Mouse (Mus musculus) brain, embryonic 14.5 days (tissue): ENCODE data around the gene Ceacam9. TPM values are rescaled to one million over a fixed set of nuclear protein-coding genes. Genes with fewer than 3 reads are reported as not detected.
"Not testable (repeated sequence)": the region's sequence is repeated elsewhere in the genome, so short reads cannot be mapped to it uniquely, and the experiment has no call there.

Source experiments
- DNase-seq: peaks from one replicate; pipeline ENCODE4 v3.0.0-alpha.2; 2011; ENCODE audit warnings: low read depth
- CTCF ChIP-seq: fragments of 200-500 bp; IDR thresholded peaks from 2 replicates; pipeline ENCODE4 v1.5.1; 2012; ENCODE audit warnings: inconsistent platforms, mild to moderate bottlenecking, moderate library complexity, borderline replicate concordance; ENCODE audit not compliant: insufficient read depth, insufficient read length; ENCODE audit errors: extremely low read depth
- POLR2A ChIP-seq: fragments of 200-500 bp; IDR thresholded peaks from 2 replicates; pipeline ENCODE4 v1.6.1; 2012; ENCODE audit warnings: mild to moderate bottlenecking, inconsistent platforms, borderline replicate concordance; ENCODE audit not compliant: poor library complexity, insufficient read depth, insufficient read length, severe bottlenecking; ENCODE audit errors: extremely low read depth
- polyA plus RNA-seq: library from polyadenylated mRNA; depleted of rRNA; stranded (reverse); fragments of >200 nt; gene quantifications from 2 replicates; pipeline ENCODE4 v1.2.3, GENCODE M21; 2012; rRNA removed

Gene Ceacam9
- 0.48 TPM in 1 of 2 replicates, not detected in the other for polyA plus RNA-seq

DNA sequence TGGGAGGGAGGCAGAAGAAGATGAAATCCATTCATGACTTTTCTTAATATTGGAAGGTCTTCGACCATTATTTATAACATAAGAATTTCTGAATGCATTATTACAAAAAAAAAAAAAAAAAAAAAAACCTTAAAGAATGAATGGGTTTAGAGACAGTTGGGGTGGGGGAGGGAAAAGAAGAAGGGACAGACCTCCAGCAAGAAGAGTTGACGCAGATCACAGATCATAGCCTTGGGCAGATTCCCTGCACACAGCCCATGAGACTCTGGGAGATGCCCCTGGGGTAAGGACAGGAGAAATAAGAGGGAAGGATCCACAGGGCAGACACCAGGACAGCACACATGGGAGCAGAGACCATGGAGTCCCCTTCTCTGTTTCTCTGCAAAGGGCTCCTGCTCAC is at the start of gene Ceacam9:
Gene Ceacam9, plus strand, starts transcription at position 301 of the 400 bp plus-strand sequence.
- TF ChIP-seq CTCF (no peak), POLR2A (no peak)
- no peak for DNase-seq

DNA sequence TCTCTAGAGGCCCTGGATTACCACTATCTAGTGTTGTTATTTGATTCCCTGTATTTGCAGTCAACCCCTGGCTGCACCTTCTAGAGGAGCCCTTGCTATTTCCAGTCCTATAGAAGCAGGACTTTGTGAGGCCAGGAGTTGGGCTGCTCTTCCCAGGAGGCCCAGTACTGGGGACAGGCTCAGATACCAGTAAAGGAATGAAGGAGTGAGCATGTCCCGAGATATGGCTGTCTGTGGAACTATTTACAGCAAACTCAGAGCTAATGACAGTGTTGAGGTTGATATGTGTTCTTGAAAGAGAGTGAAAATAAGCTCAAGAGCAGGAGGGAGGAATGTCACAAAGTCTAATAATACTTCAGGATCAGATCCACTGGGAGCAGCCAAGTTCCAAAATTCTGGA is 47.9 kb upstream of the Ceacam9 start:
- no peak for DNase-seq
- TF ChIP-seq POLR2A, result no peak
- no peak for TF ChIP-seq CTCF

DNA sequence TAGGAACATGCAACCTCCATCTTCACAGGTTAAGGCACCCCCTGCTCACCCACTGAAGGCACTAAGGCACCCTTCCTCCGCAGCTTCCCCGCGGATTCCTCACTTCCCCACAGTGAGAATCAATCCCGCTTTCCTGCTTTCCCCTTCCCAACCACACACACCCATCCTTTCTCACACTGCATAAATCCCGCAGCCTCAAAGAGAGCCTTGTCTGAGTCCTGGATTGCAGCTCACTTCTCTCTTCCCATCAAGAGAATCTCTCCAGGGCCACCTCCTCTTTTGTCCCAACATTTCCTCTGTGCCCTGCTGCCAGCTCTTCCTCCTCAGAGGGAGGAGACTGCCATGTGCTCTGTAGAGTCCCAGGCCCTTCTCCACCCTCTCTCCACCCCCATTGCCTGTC is 47.0 kb upstream of the Ceacam9 start:
- DNase-seq, result not testable (repeated sequence)

DNA sequence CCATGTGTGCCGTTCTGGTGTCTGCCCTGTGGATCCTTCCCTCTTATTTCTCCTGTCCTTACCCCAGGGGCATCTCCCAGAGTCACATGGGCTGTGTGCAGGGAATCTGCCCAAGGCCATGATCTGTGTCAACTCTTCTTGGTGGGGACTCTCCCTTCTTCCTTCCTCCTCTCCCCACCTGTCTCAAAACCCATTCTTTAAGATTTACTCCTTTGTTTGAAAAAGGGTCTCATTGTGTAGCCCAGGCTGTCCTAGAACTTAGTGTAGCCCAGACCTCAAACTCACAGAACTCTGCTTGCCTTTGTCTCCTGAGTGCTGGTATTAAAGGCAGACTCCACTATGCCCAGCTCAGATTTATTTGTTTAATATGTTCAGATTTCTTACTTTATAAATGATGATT is 46.1 kb upstream of the Ceacam9 start, which contains the start of gene Ceacam15:
Gene Ceacam15, minus strand, starts transcription at position 101 of the 400 bp plus-strand sequence.
- DNase-seq, result no peak

DNA sequence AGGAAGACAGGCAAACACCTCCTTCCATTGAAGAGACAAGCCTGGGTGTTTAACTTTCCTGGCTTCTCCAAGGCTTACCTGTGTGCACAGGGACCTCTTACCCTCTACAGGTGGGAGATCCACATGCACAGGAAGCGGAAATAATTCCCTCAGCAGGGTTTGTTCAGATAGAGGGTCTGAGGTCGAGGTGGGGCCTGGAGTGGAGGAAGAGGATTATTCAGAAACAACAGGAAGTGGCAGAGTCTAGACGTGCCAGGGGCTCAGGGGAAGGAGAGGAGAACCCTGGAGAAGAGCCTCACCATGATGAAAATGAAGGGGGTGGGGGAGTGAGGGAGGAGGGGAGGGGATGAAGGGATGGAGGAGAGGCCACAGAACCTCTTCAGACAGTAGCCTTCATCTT is 41.5 kb upstream of the Ceacam9 start:
- not testable (repeated sequence) for DNase-seq

More for the DNA sequence above, 46.1 kb upstream of the Ceacam9 start, which contains the start of gene Ceacam15:
- no peak for TF ChIP-seq CTCF
- no peak for TF ChIP-seq POLR2A

DNA sequence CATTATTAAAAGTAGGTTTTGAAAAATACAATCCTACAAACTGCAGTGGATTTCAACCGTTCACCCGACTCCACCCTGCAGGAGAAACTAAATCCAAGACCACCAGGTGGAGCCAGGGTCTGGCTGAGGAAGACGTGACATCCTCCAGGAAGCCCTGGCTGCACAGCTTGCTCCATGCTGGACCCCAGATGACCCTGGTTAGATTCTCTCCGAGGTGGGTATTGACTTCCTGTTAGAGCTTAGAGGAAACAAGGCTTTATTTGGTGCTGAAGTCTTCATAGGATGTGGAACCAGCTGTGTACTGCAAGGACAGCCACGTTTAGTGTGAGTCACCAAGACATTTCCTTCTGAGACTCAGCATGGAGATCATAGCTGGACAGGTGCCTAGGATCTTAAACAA is 32.5 kb upstream of the Ceacam9 start:
- TF ChIP-seq CTCF, result no peak
- no peak for TF ChIP-seq POLR2A
- DNase-seq, result no peak

DNA sequence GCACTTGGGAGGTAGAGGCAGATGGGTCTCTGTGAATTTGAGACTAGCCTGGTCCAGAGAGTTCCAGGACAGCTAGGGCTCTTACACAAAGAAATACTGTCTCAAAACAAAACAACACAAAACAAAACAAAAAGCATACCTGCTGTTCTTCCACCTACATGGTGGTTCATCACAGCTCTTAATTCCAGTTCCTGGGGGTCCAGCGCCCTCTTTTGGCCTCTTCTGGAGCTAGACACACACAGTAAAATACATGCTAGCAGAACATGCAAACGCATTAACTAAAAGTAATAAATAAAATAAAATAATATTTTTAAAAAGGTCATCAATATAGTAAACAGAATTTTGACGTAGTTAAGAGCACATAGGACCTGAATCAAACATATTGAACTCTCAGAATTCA is 26.7 kb upstream of the Ceacam9 start:
- peak; percentile 11 for DNase-seq

DNA sequence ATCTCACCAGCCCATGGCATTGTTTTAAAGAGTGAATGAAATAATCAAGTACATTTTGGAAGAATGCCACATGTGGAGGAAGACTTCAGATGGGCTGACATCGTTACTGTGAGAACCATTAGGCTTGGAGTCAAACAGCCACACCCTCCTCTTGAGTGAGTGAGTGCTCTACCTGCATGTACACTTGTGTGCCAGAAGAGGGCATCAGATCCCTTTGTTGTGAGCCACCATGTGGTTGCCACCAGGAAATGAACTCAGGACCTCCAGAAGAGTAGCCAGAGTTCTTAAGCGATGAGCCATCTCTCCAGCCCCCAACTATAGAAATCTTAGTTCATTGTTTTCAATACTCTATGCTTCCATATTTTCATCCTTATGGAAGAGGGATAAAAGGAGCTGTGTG is 22.7 kb upstream of the Ceacam9 start:
- DNase-seq, result no peak
- TF ChIP-seq CTCF, result peak; percentile 18; the same call in 1 of the 2 replicates
- TF ChIP-seq POLR2A, result no peak

More for the DNA sequence above, 26.7 kb upstream of the Ceacam9 start:
- TF ChIP-seq CTCF (peak; percentile 25; the same call in 1 of the 2 replicates), POLR2A (no peak)

DNA sequence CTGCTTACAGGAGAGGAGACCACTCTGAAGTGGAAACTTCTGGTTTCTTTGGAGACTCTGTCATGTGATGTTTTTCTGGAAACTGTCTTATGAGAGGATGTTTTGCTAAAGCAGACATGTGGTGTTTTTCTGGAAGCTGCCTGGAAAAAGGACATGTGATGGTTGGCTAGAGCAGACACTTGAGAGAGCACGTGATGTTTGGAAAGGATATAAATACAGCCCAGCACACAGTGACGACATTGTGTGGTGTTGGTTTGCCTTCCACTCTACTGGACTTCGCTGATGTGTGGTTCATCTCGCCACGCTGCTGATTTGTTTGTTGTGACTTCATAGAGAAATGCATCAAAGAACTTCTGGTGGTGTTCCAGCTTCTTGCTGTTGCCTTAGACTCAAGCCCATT is 21.1 kb upstream of the Ceacam9 start:
- no peak for DNase-seq
- TF ChIP-seq CTCF (no peak), POLR2A (no peak)

DNA sequence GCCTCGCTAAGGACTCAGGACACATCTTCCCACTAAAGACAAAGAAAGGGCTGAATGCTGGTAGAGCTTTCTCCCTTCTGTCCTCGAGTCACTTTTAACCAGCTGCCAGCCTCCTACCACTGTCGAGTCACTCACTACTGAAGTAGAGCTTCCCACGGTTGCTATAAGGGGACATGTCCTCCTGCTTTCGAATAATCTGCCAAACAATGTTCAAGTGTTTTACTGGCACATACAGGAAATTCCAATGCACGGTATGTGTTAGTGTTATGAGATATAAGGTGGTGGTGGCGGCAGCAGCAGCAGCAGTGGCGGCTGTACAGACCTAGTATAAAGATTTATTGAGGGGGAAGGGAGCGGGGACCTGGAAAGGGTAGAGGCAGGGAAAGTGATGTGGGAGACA is 15.3 kb upstream of the Ceacam9 start:
- TF ChIP-seq POLR2A (no peak), CTCF (no peak)
- no peak for DNase-seq

DNA sequence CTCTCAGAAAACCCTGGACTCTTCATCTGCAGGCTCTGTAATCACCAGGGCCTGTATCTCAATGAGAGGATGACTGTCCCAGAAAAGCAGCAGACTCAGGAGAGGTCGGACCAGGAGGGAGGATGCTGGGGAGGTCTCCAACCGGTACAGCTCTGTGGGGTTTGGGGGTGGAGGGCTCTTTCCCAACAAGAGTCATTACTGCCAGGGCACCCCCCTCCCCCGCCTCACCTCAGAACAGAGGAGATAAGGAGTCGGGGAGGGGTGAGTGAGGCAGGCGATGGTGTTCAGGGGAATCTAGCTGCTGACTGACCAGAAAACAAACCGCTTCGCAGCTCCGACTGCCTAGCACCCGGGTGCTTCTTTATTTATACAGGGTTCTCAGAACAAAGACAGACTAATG is 13.5 kb upstream of the Ceacam9 start:
- DNase-seq, result no peak
- TF ChIP-seq POLR2A (no peak), CTCF (no peak)

DNA sequence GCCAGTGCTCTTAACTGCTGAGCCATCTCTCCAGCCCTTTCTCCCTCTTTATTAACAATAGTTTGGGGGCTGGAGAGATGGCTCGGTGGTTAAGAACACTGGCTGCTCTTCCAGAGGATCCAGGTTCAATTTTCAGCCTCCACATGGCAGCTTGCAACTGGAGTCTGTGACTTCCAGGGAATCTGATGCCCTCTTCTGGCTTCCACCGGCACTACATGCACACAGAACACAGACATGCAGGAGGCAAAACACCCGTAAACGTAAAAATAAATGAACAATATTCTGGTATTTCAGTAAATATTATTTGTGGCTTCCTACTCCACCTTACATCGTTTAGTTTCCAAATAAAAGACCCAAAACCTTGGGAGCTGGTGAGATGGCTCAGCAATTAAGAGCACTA is 11.1 kb upstream of the Ceacam9 start:
- no peak for DNase-seq
- TF ChIP-seq POLR2A, result no peak
- peak; percentile 24; the same call in 1 of the 2 replicates for TF ChIP-seq CTCF
